Mouse (Mus musculus): Measurements from ENCODE around the gene Eps8l2. TPM values are rescaled to one million over a fixed set of nuclear protein-coding genes. Genes with fewer than 3 reads are reported as not detected.

The Eps8l2 gene
- polyA plus RNA-seq, 1 experiment from 2014 or later: 2.5 TPM

DNA sequence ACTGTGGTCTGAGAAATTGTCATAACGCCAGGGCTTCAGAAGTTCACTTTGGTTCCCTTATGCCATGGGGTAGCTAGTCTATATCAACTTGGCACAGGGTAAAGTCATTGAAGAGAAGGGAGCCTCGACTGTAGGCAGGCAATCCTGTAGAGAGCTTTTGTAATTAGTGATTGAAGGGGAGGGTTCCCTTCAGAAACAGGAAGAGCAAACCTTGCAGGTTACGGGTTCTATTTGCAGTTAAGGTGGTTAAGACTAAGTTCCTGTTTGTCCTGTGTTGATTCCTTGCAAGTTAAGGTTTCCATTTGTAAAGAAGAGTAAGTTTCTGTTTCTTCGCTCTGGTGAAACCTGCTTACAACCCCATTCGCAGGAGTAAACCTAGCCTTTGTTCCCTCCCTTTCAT is 31.2 kb downstream of the Eps8l2 start:
- Histone ChIP-seq H3K27ac (ENCODE audit: low read depth, low read length) (no peak overlapping the region), H3K4me2 (ENCODE audit: low read length) (no peak overlapping the region), H3K27me3 (replicated peaks; ENCODE audit: control insufficient read depth, insufficient read depth, low read length) (no peaks in the 10 kb centered on the region; the same call in 1 of the 2 replicates), H3K4me3 (ENCODE audit: low read length) (no peak overlapping the region), H3K36me3 (ENCODE audit: control insufficient read depth, insufficient read depth, low read length) (no peaks in the 10 kb centered on the region), H3K9me3 (ENCODE audit: control insufficient read depth, low read length) (no peaks in the 10 kb centered on the region), H3K9ac (ENCODE audit: low read depth, low read length) (no peak overlapping the region), H3K4me1 (ENCODE audit: control insufficient read depth, insufficient read depth, low read depth, low read length) (no peaks in the 10 kb centered on the region)
- 62% methylated on average over 5 of the region's 5 CpGs for WGBS
- no peak for ATAC-seq

DNA sequence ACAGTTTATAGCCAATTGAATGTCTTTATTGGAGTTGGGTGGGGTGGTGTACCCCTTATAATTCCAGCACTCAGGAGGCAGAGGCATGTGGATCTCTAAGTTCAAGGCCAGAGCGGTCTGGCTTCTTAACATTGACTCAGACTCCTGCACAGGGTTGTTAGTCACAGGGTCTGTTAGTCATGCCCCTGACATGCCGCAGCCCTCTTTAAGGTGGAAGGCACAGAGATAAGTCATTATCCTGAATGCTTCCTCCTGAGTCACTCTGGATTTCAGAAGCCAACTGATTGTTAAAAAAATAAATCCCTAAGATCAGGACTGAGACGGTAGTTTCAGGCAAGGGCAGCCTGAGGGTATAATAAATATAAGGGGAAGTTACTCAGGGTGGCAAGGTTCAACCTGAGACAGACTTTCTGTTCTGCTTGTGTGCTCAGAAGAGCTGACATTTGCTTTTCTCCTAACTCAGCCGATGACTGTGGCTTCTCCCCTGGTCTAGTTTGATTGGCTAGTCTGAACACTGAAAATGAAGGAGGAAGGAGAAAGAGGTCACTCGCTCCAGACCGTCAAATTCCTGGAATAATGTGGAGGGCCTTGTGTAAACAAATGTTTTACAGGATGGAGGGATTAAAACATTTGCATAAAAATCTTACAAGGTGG is 33.4 kb downstream of the Eps8l2 start:
- H3K4me2 ChIP-seq (ENCODE audit: low read length): no peak overlapping the region
- H3K4me1 ChIP-seq (ENCODE audit: control insufficient read depth, insufficient read depth, low read depth, low read length): no peaks in the 10 kb centered on the region
- no peaks in the 10 kb centered on the region for H3K9me3 ChIP-seq (ENCODE audit: control insufficient read depth, low read length)
- no peaks in the 10 kb centered on the region for H3K27me3 ChIP-seq (replicated peaks; ENCODE audit: control insufficient read depth, insufficient read depth, low read length)
- WGBS: 80% methylated on average over 6 of the region's 6 CpGs
- no peaks in the 10 kb centered on the region for H3K36me3 ChIP-seq (ENCODE audit: control insufficient read depth, insufficient read depth, low read length)
- H3K4me3 ChIP-seq (ENCODE audit: low read length): no peak overlapping the region
- H3K27ac ChIP-seq (ENCODE audit: low read depth, low read length): no peak overlapping the region
- ATAC-seq: no peak
- H3K9ac ChIP-seq (ENCODE audit: low read depth, low read length): no peak overlapping the region

DNA sequence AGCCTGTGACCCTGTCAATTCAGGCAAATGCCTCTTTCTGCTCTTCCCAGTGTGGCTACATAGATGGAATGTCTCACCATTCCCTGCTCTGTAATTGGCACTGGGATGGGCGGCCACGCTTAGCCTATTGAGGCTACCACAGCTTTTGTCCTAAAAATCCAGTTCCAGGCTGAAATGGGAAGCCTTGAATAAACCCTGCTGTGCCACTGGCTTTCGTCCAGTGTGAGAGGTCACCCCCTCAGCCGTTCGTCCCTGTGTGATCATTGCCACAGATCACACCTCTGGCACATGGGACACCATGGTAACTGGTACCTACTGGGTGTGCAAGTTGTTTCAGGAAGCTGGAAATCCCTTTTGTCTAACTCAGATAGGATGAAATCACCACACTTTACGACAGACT is 34.9 kb downstream of the Eps8l2 start:
- Histone ChIP-seq H3K4me2 (ENCODE audit: low read length) (no peak overlapping the region), H3K27me3 (replicated peaks; ENCODE audit: control insufficient read depth, insufficient read depth, low read length) (no peaks in the 10 kb centered on the region), H3K4me3 (ENCODE audit: low read length) (no peak overlapping the region), H3K36me3 (ENCODE audit: control insufficient read depth, insufficient read depth, low read length) (no peaks in the 10 kb centered on the region), H3K4me1 (ENCODE audit: control insufficient read depth, insufficient read depth, low read depth, low read length) (no peaks in the 10 kb centered on the region), H3K27ac (ENCODE audit: low read depth, low read length) (no peak overlapping the region), H3K9ac (ENCODE audit: low read depth, low read length) (no peak overlapping the region), H3K9me3 (ENCODE audit: control insufficient read depth, low read length) (no peaks in the 10 kb centered on the region)
- WGBS: 27% methylated on average over 6 of the region's 6 CpGs
- no peak for ATAC-seq

DNA sequence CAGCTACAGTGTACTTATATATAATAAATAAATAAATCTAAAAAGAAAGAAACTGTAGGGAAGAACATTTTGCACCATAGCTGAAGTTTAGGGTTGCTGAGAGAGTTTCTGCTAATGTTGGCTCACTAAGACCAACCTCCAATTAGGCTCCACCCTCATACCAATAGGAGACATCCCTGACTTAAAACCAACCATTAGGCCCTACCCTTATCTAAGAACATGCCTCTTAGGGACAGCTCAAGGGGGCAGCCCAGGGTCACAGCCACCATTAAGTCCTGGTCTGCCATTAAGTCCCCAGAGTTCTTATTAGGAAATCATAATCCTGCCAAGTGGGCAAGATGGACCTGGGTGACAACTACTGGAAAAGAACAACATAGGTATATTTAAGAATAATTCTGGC is 35.7 kb downstream of the Eps8l2 start:
- Histone ChIP-seq H3K27me3 (replicated peaks; ENCODE audit: control insufficient read depth, insufficient read depth, low read length) (no peaks in the 10 kb centered on the region), H3K4me1 (ENCODE audit: control insufficient read depth, insufficient read depth, low read depth, low read length) (no peaks in the 10 kb centered on the region), H3K9me3 (ENCODE audit: control insufficient read depth, low read length) (no peaks in the 10 kb centered on the region), H3K4me2 (ENCODE audit: low read length) (no peak overlapping the region), H3K9ac (ENCODE audit: low read depth, low read length) (no peak overlapping the region), H3K36me3 (ENCODE audit: control insufficient read depth, insufficient read depth, low read length) (no peaks in the 10 kb centered on the region), H3K4me3 (ENCODE audit: low read length) (no peak overlapping the region), H3K27ac (ENCODE audit: low read depth, low read length) (no peak overlapping the region)
- ATAC-seq: no peak

DNA sequence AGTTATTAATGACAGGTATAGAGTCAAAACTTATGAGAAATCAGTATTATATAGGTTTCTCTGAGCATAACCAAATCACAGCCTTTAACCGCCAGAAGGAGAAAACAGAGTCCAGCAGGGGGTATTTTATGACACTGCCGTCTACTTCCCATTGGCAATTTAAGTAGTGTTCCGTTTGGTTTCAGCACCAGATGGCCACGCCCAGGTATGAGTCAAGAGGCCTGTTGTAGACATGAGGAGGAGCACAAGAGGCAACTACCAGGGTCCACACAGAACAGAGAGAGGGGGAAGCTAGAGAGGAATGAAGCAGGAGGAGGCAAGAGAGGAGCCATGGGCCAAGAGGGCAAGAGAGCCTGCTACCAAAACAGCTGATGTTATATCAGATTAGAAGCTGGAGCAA is 40.9 kb downstream of the Eps8l2 start:
- no peak for ATAC-seq
- no peaks in the 10 kb centered on the region for H3K27me3 ChIP-seq (replicated peaks; ENCODE audit: control insufficient read depth, insufficient read depth, low read length)
- H3K36me3 ChIP-seq (ENCODE audit: control insufficient read depth, insufficient read depth, low read length): no peaks in the 10 kb centered on the region
- no peaks in the 10 kb centered on the region for H3K4me1 ChIP-seq (ENCODE audit: control insufficient read depth, insufficient read depth, low read depth, low read length)
- no peak overlapping the region for H3K4me2 ChIP-seq (ENCODE audit: low read length)
- no peaks in the 10 kb centered on the region for H3K9me3 ChIP-seq (ENCODE audit: control insufficient read depth, low read length)
- H3K27ac ChIP-seq (ENCODE audit: low read depth, low read length): no peak overlapping the region
- H3K4me3 ChIP-seq (ENCODE audit: low read length): no peak overlapping the region
- H3K9ac ChIP-seq (ENCODE audit: low read depth, low read length): no peak overlapping the region
- WGBS: 67% methylated on average over 4 of the region's 4 CpGs

DNA sequence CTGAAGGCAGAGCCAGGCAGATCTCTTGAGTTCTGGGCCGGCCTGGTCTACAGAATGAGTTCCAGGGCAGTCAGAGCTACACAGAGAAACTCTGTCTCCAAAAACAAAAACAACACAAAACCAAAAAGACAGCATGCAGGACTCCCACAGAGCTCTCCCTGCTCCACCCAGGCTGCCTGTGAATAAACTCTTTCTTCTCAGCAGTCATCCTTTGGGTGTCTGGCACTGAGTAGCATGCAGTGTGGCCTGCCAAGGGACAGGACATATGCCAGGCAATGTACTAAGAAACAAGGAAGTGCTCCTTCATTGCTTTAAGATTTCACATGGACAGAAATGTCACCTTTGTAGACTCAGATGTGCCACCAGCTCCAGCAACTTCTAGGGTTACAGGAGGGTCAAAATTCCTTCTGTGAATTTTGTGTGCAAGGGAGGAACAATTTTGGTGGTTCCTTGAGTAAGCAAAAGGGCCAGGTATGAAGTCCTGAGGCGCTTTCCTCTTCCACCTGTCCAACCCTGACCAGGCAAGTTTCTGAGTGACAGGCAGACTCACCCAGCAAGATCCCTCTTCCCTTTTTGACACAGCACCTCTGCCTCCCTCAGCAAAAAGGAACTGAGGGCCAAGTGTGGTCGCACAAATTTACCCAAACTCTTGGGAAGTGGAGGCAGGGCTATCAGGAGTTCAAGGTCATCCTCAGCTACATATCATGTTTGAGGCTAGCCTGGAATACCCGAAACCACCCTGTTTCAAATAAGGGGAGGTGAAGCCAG is 42.6 kb downstream of the Eps8l2 start:
- no peak overlapping the region for H3K4me2 ChIP-seq (ENCODE audit: low read length)
- no peak for ATAC-seq
- 81% methylated on average over 4 of the region's 4 CpGs for WGBS

DNA sequence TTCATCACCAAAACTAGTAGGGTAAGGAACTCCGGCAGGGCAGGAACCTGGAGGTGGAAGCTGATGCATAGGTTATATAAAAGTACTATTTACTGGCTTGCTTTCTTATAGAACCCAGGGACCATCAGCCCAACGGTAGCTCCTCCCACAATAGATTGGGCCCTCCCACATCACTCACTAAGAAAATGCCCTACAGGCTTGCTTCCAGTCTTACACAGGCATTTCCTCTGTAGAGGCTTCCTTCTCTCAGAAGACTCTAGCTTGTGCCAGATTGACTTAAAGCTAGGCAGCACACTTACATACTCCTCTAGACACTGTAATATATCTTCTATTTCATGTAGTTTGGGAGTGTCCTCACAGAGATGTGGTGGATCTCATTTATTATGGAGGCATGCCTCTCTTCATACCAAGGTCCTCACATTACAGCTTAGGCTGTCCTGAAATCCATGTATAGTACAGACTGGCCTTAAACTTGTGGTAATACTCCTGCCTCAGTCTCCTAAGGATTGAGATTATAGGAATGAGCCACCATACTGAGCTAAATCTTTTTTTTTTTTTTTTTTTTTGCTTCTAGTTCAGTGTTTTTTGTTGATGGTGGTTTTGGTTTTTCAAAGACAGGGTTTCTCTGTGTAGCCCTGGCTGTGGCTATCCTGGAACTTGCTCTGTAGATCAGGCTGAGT is 49.3 kb downstream of the Eps8l2 start:
- WGBS: 51% methylated on average over 2 of the region's 2 CpGs
- Histone ChIP-seq H3K9ac (ENCODE audit: low read depth, low read length) (no peak overlapping the region), H3K27ac (ENCODE audit: low read depth, low read length) (no peak overlapping the region), H3K4me2 (ENCODE audit: low read length) (no peak overlapping the region), H3K27me3 (replicated peaks; ENCODE audit: control insufficient read depth, insufficient read depth, low read length) (no peaks in the 10 kb centered on the region), H3K36me3 (ENCODE audit: control insufficient read depth, insufficient read depth, low read length) (no peaks in the 10 kb centered on the region), H3K4me1 (ENCODE audit: control insufficient read depth, insufficient read depth, low read depth, low read length) (peaks cover 10% of the 10 kb centered on the region), H3K9me3 (ENCODE audit: control insufficient read depth, low read length) (no peaks in the 10 kb centered on the region), H3K4me3 (ENCODE audit: low read length) (no peak overlapping the region)
- no peak for ATAC-seq

More for the DNA sequence above, 42.6 kb downstream of the Eps8l2 start:
- H3K9me3 ChIP-seq (ENCODE audit: control insufficient read depth, low read length): no peaks in the 10 kb centered on the region
- no peak overlapping the region for H3K27ac ChIP-seq (ENCODE audit: low read depth, low read length)
- no peak overlapping the region for H3K4me3 ChIP-seq (ENCODE audit: low read length)
- no peaks in the 10 kb centered on the region for H3K36me3 ChIP-seq (ENCODE audit: control insufficient read depth, insufficient read depth, low read length)
- H3K9ac ChIP-seq (ENCODE audit: low read depth, low read length): no peak overlapping the region
- no peaks in the 10 kb centered on the region for H3K27me3 ChIP-seq (replicated peaks; ENCODE audit: control insufficient read depth, insufficient read depth, low read length)
- H3K4me1 ChIP-seq (ENCODE audit: control insufficient read depth, insufficient read depth, low read depth, low read length): no peaks in the 10 kb centered on the region

DNA sequence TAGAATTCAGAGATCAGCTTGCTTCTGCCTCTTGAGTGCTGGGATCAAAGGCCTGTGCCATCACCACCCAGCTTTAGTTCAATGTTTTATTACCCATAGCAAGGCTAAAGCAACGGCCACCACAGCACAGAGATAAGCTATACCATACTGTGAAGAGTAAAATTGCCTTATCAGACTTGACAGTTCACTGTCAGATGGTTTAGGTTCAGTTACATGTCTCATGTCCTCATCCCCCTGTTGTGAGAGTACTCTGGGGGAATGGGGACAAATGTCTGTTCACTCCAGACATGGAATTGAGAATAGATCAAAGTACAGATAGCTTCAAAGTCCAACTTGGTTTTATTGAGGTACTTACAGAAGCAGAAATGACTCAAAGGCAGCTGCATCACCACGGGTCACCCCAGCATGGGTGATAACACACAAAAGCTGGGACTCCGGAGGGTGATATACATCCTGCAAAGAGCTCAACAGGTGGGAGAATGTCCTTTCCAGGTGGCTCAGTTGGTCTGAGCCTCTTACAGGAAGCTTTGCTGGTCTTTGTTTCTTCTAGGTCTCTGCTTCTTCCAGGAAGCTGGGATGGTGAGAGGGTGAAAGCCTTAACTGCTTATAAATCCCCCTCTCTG is 49.9 kb downstream of the Eps8l2 start:
- no peak overlapping the region for H3K9ac ChIP-seq (ENCODE audit: low read depth, low read length)
- H3K27me3 ChIP-seq (replicated peaks; ENCODE audit: control insufficient read depth, insufficient read depth, low read length): no peaks in the 10 kb centered on the region
- no peak for ATAC-seq
- WGBS: 53% methylated on average over 3 of the region's 3 CpGs
- no peak overlapping the region for H3K27ac ChIP-seq (ENCODE audit: low read depth, low read length)
- H3K4me1 ChIP-seq (ENCODE audit: control insufficient read depth, insufficient read depth, low read depth, low read length): peaks cover 13% of the 10 kb centered on the region
- H3K36me3 ChIP-seq (ENCODE audit: control insufficient read depth, insufficient read depth, low read length): no peaks in the 10 kb centered on the region
- no peaks in the 10 kb centered on the region for H3K9me3 ChIP-seq (ENCODE audit: control insufficient read depth, low read length)
- no peak overlapping the region for H3K4me3 ChIP-seq (ENCODE audit: low read length)
- H3K4me2 ChIP-seq (ENCODE audit: low read length): no peak overlapping the region

All from hindbrain, embryonic 16.5 days (tissue).